Mouse (Mus musculus): ENCODE data around the gene Ppm1b. TPM values are rescaled to one million over a fixed set of nuclear protein-coding genes. Genes with fewer than 3 reads are reported as not detected.

Ppm1b gene
- polyA plus RNA-seq, 1 experiment from 2014 or later, result 100 TPM

- Histone ChIP-seq H3K9me3 (ENCODE audit: control insufficient read depth, low read length) (peaks cover 3% of the 10 kb centered on the region; the same call in 1 of the 2 replicates), H3K27ac (ENCODE audit: low read depth, low read length) (no peak overlapping the region), H3K36me3 (ENCODE audit: control insufficient read depth, insufficient read depth, low read length) (no peaks in the 10 kb centered on the region), H3K9ac (ENCODE audit: low read length) (no peak overlapping the region), H3K27me3 (ENCODE audit: control insufficient read depth, insufficient read depth, low read length) (no peaks in the 10 kb centered on the region), H3K4me1 (ENCODE audit: control insufficient read depth, insufficient read depth, low read length) (no peaks in the 10 kb centered on the region), H3K4me3 (ENCODE audit: low read depth, low read length) (no peak overlapping the region), H3K4me2 (ENCODE audit: low read depth) (no peak overlapping the region)
- WGBS, result 91% methylated on average over 5 of the region's 5 CpGs
- ATAC-seq (ENCODE audit: insufficient read depth, low FRiP score, low TSS enrichment), result no peak
- DNase-seq (ENCODE audit: low spot score), result no peak
Measured at GRCm38 (mm10) chr17:84936809-84937208, 19.7 kb upstream of the Ppm1b start.

- H3K27ac ChIP-seq (ENCODE audit: low read depth, low read length), result no peak overlapping the region
- H3K4me3 ChIP-seq (ENCODE audit: low read depth, low read length), result no peak overlapping the region
- no peaks in the 10 kb centered on the region for H3K36me3 ChIP-seq (ENCODE audit: control insufficient read depth, insufficient read depth, low read length)
- H3K4me1 ChIP-seq (ENCODE audit: control insufficient read depth, insufficient read depth, low read length), result no peaks in the 10 kb centered on the region
- H3K9ac ChIP-seq (ENCODE audit: low read length), result no peak overlapping the region
- no peak for DNase-seq (ENCODE audit: low spot score)
- H3K4me2 ChIP-seq (ENCODE audit: low read depth), result no peak overlapping the region
- no peak for ATAC-seq (ENCODE audit: insufficient read depth, low FRiP score, low TSS enrichment)
- H3K27me3 ChIP-seq (ENCODE audit: control insufficient read depth, insufficient read depth, low read length), result no peaks in the 10 kb centered on the region
- H3K9me3 ChIP-seq (ENCODE audit: control insufficient read depth, low read length), result peaks cover 3% of the 10 kb centered on the region; the same call in 1 of the 2 replicates
- WGBS, result 90% methylated on average over 7 of the region's 7 CpGs
Measured at GRCm38 (mm10) chr17:84937220-84937619, 19.3 kb upstream of the Ppm1b start.

GRCm38 (mm10) chr17:84938215-84938614, 18.3 kb upstream of the Ppm1b start:
- H3K36me3 ChIP-seq (ENCODE audit: control insufficient read depth, insufficient read depth, low read length), result no peaks in the 10 kb centered on the region
- no peak overlapping the region for H3K4me3 ChIP-seq (ENCODE audit: low read depth, low read length)
- no peaks in the 10 kb centered on the region for H3K27me3 ChIP-seq (ENCODE audit: control insufficient read depth, insufficient read depth, low read length)
- no peak overlapping the region for H3K27ac ChIP-seq (ENCODE audit: low read depth, low read length)
- ATAC-seq (ENCODE audit: insufficient read depth, low FRiP score, low TSS enrichment), result no peak
- no peaks in the 10 kb centered on the region for H3K4me1 ChIP-seq (ENCODE audit: control insufficient read depth, insufficient read depth, low read length)
- no peak for DNase-seq (ENCODE audit: low spot score)
- H3K9ac ChIP-seq (ENCODE audit: low read length), result no peak overlapping the region
- 88% methylated on average over 4 of the region's 4 CpGs for WGBS
- peaks cover 3% of the 10 kb centered on the region; the same call in 1 of the 2 replicates for H3K9me3 ChIP-seq (ENCODE audit: control insufficient read depth, low read length)
- no peak overlapping the region for H3K4me2 ChIP-seq (ENCODE audit: low read depth)

- Histone ChIP-seq H3K27me3 (ENCODE audit: control insufficient read depth, insufficient read depth, low read length) (no peaks in the 10 kb centered on the region), H3K27ac (ENCODE audit: low read depth, low read length) (no peak overlapping the region), H3K36me3 (ENCODE audit: control insufficient read depth, insufficient read depth, low read length) (no peaks in the 10 kb centered on the region), H3K9me3 (ENCODE audit: control insufficient read depth, low read length) (peaks cover 3% of the 10 kb centered on the region; the same call in 1 of the 2 replicates), H3K4me1 (ENCODE audit: control insufficient read depth, insufficient read depth, low read length) (no peaks in the 10 kb centered on the region), H3K4me2 (ENCODE audit: low read depth) (no peak overlapping the region), H3K4me3 (ENCODE audit: low read depth, low read length) (no peak overlapping the region), H3K9ac (ENCODE audit: low read length) (no peak overlapping the region)
- 82% methylated on average over 9 of the region's 9 CpGs for WGBS
- ATAC-seq (ENCODE audit: insufficient read depth, low FRiP score, low TSS enrichment) (no peak), DNase-seq (ENCODE audit: low spot score) (no peak)
Measured at GRCm38 (mm10) chr17:84940017-84940731, 16.4 kb upstream of the Ppm1b start.

- Histone ChIP-seq H3K4me1 (ENCODE audit: control insufficient read depth, insufficient read depth, low read length) (no peaks in the 10 kb centered on the region), H3K9ac (ENCODE audit: low read length) (no peak overlapping the region)
- no peak for DNase-seq (ENCODE audit: low spot score)
Measured at GRCm38 (mm10) chr17:84941291-84941868, 15.2 kb upstream of the Ppm1b start.

GRCm38 (mm10) chr17:84942358-84943032, 14.0 kb upstream of the Ppm1b start:
- Histone ChIP-seq H3K4me1 (ENCODE audit: control insufficient read depth, insufficient read depth, low read length) (no peaks in the 10 kb centered on the region), H3K4me2 (ENCODE audit: low read depth) (no peak overlapping the region), H3K9ac (ENCODE audit: low read length) (no peak overlapping the region), H3K9me3 (ENCODE audit: control insufficient read depth, low read length) (peaks cover 3% of the 10 kb centered on the region; the same call in 1 of the 2 replicates), H3K27ac (ENCODE audit: low read depth, low read length) (no peak overlapping the region), H3K36me3 (ENCODE audit: control insufficient read depth, insufficient read depth, low read length) (no peaks in the 10 kb centered on the region), H3K4me3 (ENCODE audit: low read depth, low read length) (no peak overlapping the region), H3K27me3 (ENCODE audit: control insufficient read depth, insufficient read depth, low read length) (no peaks in the 10 kb centered on the region)
- DNase-seq (ENCODE audit: low spot score) (no peak), ATAC-seq (ENCODE audit: insufficient read depth, low FRiP score, low TSS enrichment) (no peak)
- 91% methylated on average over 10 of the region's 10 CpGs for WGBS

More at GRCm38 (mm10) chr17:84941291-84941868, 15.2 kb upstream of the Ppm1b start:
- Histone ChIP-seq H3K36me3 (ENCODE audit: control insufficient read depth, insufficient read depth, low read length) (no peaks in the 10 kb centered on the region), H3K4me3 (ENCODE audit: low read depth, low read length) (no peak overlapping the region), H3K27me3 (ENCODE audit: control insufficient read depth, insufficient read depth, low read length) (no peaks in the 10 kb centered on the region), H3K27ac (ENCODE audit: low read depth, low read length) (no peak overlapping the region), H3K9me3 (ENCODE audit: control insufficient read depth, low read length) (peaks cover 3% of the 10 kb centered on the region; the same call in 1 of the 2 replicates), H3K4me2 (ENCODE audit: low read depth) (no peak overlapping the region)
- no peak for ATAC-seq (ENCODE audit: insufficient read depth, low FRiP score, low TSS enrichment)
- WGBS, result 92% methylated on average over 13 of the region's 13 CpGs

- H3K9ac ChIP-seq (ENCODE audit: low read length), result no peak overlapping the region
- no peaks in the 10 kb centered on the region for H3K4me1 ChIP-seq (ENCODE audit: control insufficient read depth, insufficient read depth, low read length)
- H3K36me3 ChIP-seq (ENCODE audit: control insufficient read depth, insufficient read depth, low read length), result no peaks in the 10 kb centered on the region
- WGBS, result 70% methylated on average over 2 of the region's 2 CpGs
- no peaks in the 10 kb centered on the region for H3K27me3 ChIP-seq (ENCODE audit: control insufficient read depth, insufficient read depth, low read length)
- H3K9me3 ChIP-seq (ENCODE audit: control insufficient read depth, low read length), result peaks cover 3% of the 10 kb centered on the region; the same call in 1 of the 2 replicates
- DNase-seq (ENCODE audit: low spot score) (no peak), ATAC-seq (ENCODE audit: insufficient read depth, low FRiP score, low TSS enrichment) (no peak)
- no peak overlapping the region for H3K27ac ChIP-seq (ENCODE audit: low read depth, low read length)
- no peak overlapping the region for H3K4me2 ChIP-seq (ENCODE audit: low read depth)
- H3K4me3 ChIP-seq (ENCODE audit: low read depth, low read length), result no peak overlapping the region
Measured at GRCm38 (mm10) chr17:84943033-84943393, 13.5 kb upstream of the Ppm1b start.

- 77% methylated on average over 6 of the region's 6 CpGs for WGBS
- H3K9ac ChIP-seq (ENCODE audit: low read length), result no peak overlapping the region
- H3K4me3 ChIP-seq (ENCODE audit: low read depth, low read length), result no peak overlapping the region
- ATAC-seq (ENCODE audit: insufficient read depth, low FRiP score, low TSS enrichment) (no peak), DNase-seq (ENCODE audit: low spot score) (no peak)
- no peaks in the 10 kb centered on the region for H3K36me3 ChIP-seq (ENCODE audit: control insufficient read depth, insufficient read depth, low read length)
- no peak overlapping the region for H3K4me2 ChIP-seq (ENCODE audit: low read depth)
- H3K27ac ChIP-seq (ENCODE audit: low read depth, low read length), result no peak overlapping the region
- no peaks in the 10 kb centered on the region for H3K4me1 ChIP-seq (ENCODE audit: control insufficient read depth, insufficient read depth, low read length)
- H3K9me3 ChIP-seq (ENCODE audit: control insufficient read depth, low read length), result no peaks in the 10 kb centered on the region
- H3K27me3 ChIP-seq (ENCODE audit: control insufficient read depth, insufficient read depth, low read length), result no peaks in the 10 kb centered on the region
Measured at GRCm38 (mm10) chr17:84944348-84944747, 12.2 kb upstream of the Ppm1b start.

Measured in neural tube, embryonic 11.5 days (tissue).